Mouse (Mus musculus) right cerebral cortex, postnatal 10 days (tissue): ENCODE results near the gene Gm21680.
A peak's percentile ranks its signal among the peaks of the same experiment; 100 is the strongest.
"Not testable (repeated sequence)": the region's sequence is repeated elsewhere in the genome, so short reads cannot be mapped to it uniquely, and the experiment has no call there.

Experiments
- DNase-seq, 2 experiments: peaks; one replicate each; pipeline ENCODE4 v3.0.0; 2021; ENCODE audit warnings: low spot score in 2 of 2

Gene Gm21680

GRCm38 (mm10) chr5:25972563-25972962 lies at the start of gene Gm21680:
Gene Gm21680 (minus strand): TSS chr5:25972663.
- not testable (repeated sequence) for DNase-seq

- DNase-seq: not testable (repeated sequence)
These were observed 35.2 kb upstream of the Gm21680 start for GRCm38 (mm10) chr5:26007697-26008096.

- peak; percentile 28 to 41 for DNase-seq
These were observed 34.7 kb upstream of the Gm21680 start for GRCm38 (mm10) chr5:26006937-26007695.

- DNase-seq: not testable (repeated sequence)
These were observed 32.2 kb upstream of the Gm21680 start, which contains the start of gene Gm1979 for GRCm38 (mm10) chr5:26004698-26005097. Gene Gm1979 (minus strand): TSS chr5:26004798.

GRCm38 (mm10) chr5:25988550-25988949 lies 16.1 kb upstream of the Gm21680 start, which contains the start of gene Gm21698:
Gene Gm21698 (minus strand): TSS chr5:25988650.
- not testable (repeated sequence) for DNase-seq

- not testable (repeated sequence) for DNase-seq
These were observed 15.4 kb downstream of the Gm21680 start for GRCm38 (mm10) chr5:25957050-25957449.

- peak in 1 of 2 experiments; percentile 21 for DNase-seq
These were observed 15.9 kb downstream of the Gm21680 start for GRCm38 (mm10) chr5:25956611-25957010.

- DNase-seq: not testable (repeated sequence)
These were observed 18.1 kb downstream of the Gm21680 start, which contains the start of gene Gm21671 for GRCm38 (mm10) chr5:25954317-25954716. Gene Gm21671 (minus strand): TSS chr5:25954417.

GRCm38 (mm10) chr5:25945391-25945790 lies 27.1 kb downstream of the Gm21680 start:
- DNase-seq: not testable (repeated sequence)

- DNase-seq: not testable (repeated sequence)
These were observed 30.2 kb downstream of the Gm21680 start, which contains the start of gene Gm21663 for GRCm38 (mm10) chr5:25942281-25942680. Gene Gm21663 (minus strand): TSS chr5:25942381.
